Mouse (Mus musculus) right cerebral cortex, adult 18-20 months (tissue): ENCODE measurements around the gene Tfdp1.
A peak's percentile ranks its signal among the peaks of the same experiment; 100 is the strongest.

Experiments
- DNase-seq: peaks from one replicate; pipeline ENCODE4 v3.0.0; 2022; ENCODE audit warnings: mixed read lengths

Gene Tfdp1

DNA sequence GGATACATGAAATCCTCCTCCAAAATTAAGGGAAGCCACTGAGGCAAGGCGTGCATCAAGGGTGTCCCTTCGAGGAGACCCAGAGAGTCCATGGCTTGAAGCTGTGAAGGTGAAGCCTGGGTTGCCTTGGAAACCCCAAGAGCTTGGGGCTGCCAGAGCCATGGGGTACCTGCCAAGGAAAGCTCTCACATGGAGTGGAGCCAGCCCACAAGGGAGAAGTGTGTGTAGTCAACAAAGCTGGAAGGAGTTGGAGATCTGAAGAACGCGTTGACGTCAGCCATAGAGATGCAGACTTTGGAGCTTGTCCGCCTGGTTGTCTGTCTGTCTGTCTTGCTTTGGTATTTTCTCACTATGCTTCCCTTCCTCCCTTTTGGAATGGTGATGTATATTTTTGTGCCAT, 82.4 kb downstream of the Tfdp1 start:
- DNase-seq, result peak; percentile 25

GRCm38 (mm10) chr8:13427351-13427750, 88.8 kb downstream of the Tfdp1 start:
- no peak for DNase-seq
